Mouse (Mus musculus) stomach, embryonic 15.5 days (tissue): ENCODE data around the gene Pard3. TPM values are rescaled to one million over a fixed set of nuclear protein-coding genes. Genes with fewer than 3 reads are reported as not detected.

Source experiments
- ATAC-seq: fragments of 200-750 bp; cut with Nextera tagmentation; 2 replicates; pipeline ENCODE4 v1.8.0; 2017; ENCODE audit warnings: low read depth, moderate number of reproducible peaks, moderate TSS enrichment; ENCODE audit not compliant: insufficient read depth, low FRiP score
- H3K27ac ChIP-seq: fragments of 300-500 bp; sonication (generic); 2 replicates; pipeline ENCODE4 v1.5.1; 2015; ENCODE audit warnings: mild to moderate bottlenecking, inconsistent platforms
- H3K27me3 ChIP-seq: fragments of 300-500 bp; sonication (generic); replicated peaks from 2 replicates; pipeline ENCODE4 v1.6.1; 2015; ENCODE audit warnings: inconsistent platforms
- H3K36me3 ChIP-seq: fragments of 300-500 bp; sonication (generic); 2 replicates; pipeline ENCODE4 v1.6.1; 2015; ENCODE audit warnings: inconsistent platforms
- H3K4me1 ChIP-seq: fragments of 300-500 bp; sonication (generic); 2 replicates; pipeline ENCODE4 v1.6.1; 2015; ENCODE audit warnings: inconsistent platforms
- H3K4me2 ChIP-seq: fragments of 300-500 bp; sonication (generic); 2 replicates; pipeline ENCODE4 v1.6.1; 2015; ENCODE audit warnings: mild to moderate bottlenecking, inconsistent platforms
- H3K4me3 ChIP-seq: fragments of 300-500 bp; sonication (generic); replicated peaks from 2 replicates; pipeline ENCODE4 v1.5.1; 2015; ENCODE audit warnings: inconsistent platforms
- H3K9ac ChIP-seq: fragments of 300-500 bp; sonication (generic); 2 replicates; pipeline ENCODE4 v1.6.1; 2015; ENCODE audit warnings: inconsistent platforms
- H3K9me3 ChIP-seq: fragments of 300-500 bp; sonication (generic); 2 replicates; pipeline ENCODE4 v1.6.1; 2016; ENCODE audit warnings: inconsistent platforms
- WGBS: fragments of 180-500 bp; shearing (Covaris S2); methylation state at CpG from one replicate; pipeline ENCODE4 v1.1.7; 2015; 5-methylcytosine and 5-hydroxymethylcytosine counted together
- polyA plus RNA-seq: library from polyadenylated mRNA; unstranded; fragments of >200 nt; fragmentation: Nextera tagmentation; extraction: Ambion mirVana; gene quantifications from 2 replicates; pipeline ENCODE4 v1.2.1, GENCODE M21; 2015

The Pard3 gene
- polyA plus RNA-seq, 1 experiment from 2014 or later = 28.3 TPM

GRCm38 (mm10) chr8:127592648-127593574 lies 529.2 kb downstream of the Pard3 start:
- no peaks in the 10 kb centered on the region for H3K27me3 ChIP-seq
- no peak overlapping the region for H3K27ac ChIP-seq
- no peak overlapping the region for H3K4me2 ChIP-seq
- ATAC-seq = no peak
- H3K36me3 ChIP-seq = no peaks in the 10 kb centered on the region
- 54% methylated on average over 12 of the region's 12 CpGs for WGBS
- no peak overlapping the region for H3K9ac ChIP-seq
- H3K4me3 ChIP-seq = no peak overlapping the region
- H3K4me1 ChIP-seq = no peaks in the 10 kb centered on the region
- no peaks in the 10 kb centered on the region for H3K9me3 ChIP-seq

- Histone ChIP-seq H3K9me3 (no peaks in the 10 kb centered on the region), H3K27ac (no peak overlapping the region), H3K36me3 (no peaks in the 10 kb centered on the region), H3K27me3 (no peaks in the 10 kb centered on the region), H3K9ac (no peak overlapping the region), H3K4me1 (no peaks in the 10 kb centered on the region), H3K4me2 (no peak overlapping the region), H3K4me3 (no peak overlapping the region)
- ATAC-seq = no peak
- WGBS = 82% methylated on average over 2 of the region's 2 CpGs
These were observed 536.9 kb downstream of the Pard3 start for GRCm38 (mm10) chr8:127600641-127601040.

GRCm38 (mm10) chr8:127603062-127603461 lies 539.4 kb downstream of the Pard3 start:
- WGBS = 97% methylated on average over 15 of the region's 15 CpGs
- H3K9ac ChIP-seq = no peak overlapping the region
- H3K36me3 ChIP-seq = no peaks in the 10 kb centered on the region

GRCm38 (mm10) chr8:127608541-127609270 lies 545.0 kb downstream of the Pard3 start:
- Histone ChIP-seq H3K4me2 (no peak overlapping the region), H3K36me3 (no peaks in the 10 kb centered on the region), H3K4me1 (no peaks in the 10 kb centered on the region), H3K9ac (no peak overlapping the region), H3K27ac (no peak overlapping the region), H3K4me3 (no peak overlapping the region), H3K27me3 (no peaks in the 10 kb centered on the region), H3K9me3 (no peaks in the 10 kb centered on the region)
- WGBS = 59% methylated on average over 7 of the region's 7 CpGs
- no peak for ATAC-seq

More at GRCm38 (mm10) chr8:127603062-127603461, 539.4 kb downstream of the Pard3 start:
- ATAC-seq = no peak
- Histone ChIP-seq H3K4me1 (no peaks in the 10 kb centered on the region), H3K27ac (no peak overlapping the region), H3K4me2 (no peak overlapping the region), H3K9me3 (no peaks in the 10 kb centered on the region), H3K27me3 (no peaks in the 10 kb centered on the region), H3K4me3 (no peak overlapping the region)

- Histone ChIP-seq H3K4me2 (no peak overlapping the region), H3K9ac (no peak overlapping the region), H3K4me1 (no peaks in the 10 kb centered on the region), H3K4me3 (no peak overlapping the region), H3K27ac (no peak overlapping the region), H3K9me3 (no peaks in the 10 kb centered on the region), H3K36me3 (no peaks in the 10 kb centered on the region), H3K27me3 (no peaks in the 10 kb centered on the region)
- 81% methylated on average over 10 of the region's 10 CpGs for WGBS
- no peak for ATAC-seq
These were observed 545.6 kb downstream of the Pard3 start for GRCm38 (mm10) chr8:127609316-127609715.

- Histone ChIP-seq H3K27ac (no peak overlapping the region), H3K4me3 (no peak overlapping the region), H3K9me3 (no peaks in the 10 kb centered on the region), H3K9ac (no peak overlapping the region), H3K36me3 (no peaks in the 10 kb centered on the region), H3K4me1 (no peaks in the 10 kb centered on the region), H3K4me2 (no peak overlapping the region), H3K27me3 (no peaks in the 10 kb centered on the region)
- ATAC-seq = no peak
- 69% methylated on average over 4 of the region's 4 CpGs for WGBS
These were observed 550.5 kb downstream of the Pard3 start for GRCm38 (mm10) chr8:127614206-127614605.

- Histone ChIP-seq H3K9me3 (no peaks in the 10 kb centered on the region), H3K4me1 (no peaks in the 10 kb centered on the region), H3K4me3 (no peak overlapping the region), H3K36me3 (no peaks in the 10 kb centered on the region), H3K27me3 (no peaks in the 10 kb centered on the region), H3K9ac (no peak overlapping the region), H3K4me2 (no peak overlapping the region), H3K27ac (no peak overlapping the region)
- ATAC-seq = no peak
- WGBS = 85% methylated on average over 2 of the region's 2 CpGs
These were observed 553.0 kb downstream of the Pard3 start for GRCm38 (mm10) chr8:127616681-127617080.

- no peak for ATAC-seq
These were observed 558.4 kb downstream of the Pard3 start for GRCm38 (mm10) chr8:127622137-127622536.

GRCm38 (mm10) chr8:127638232-127639087 lies 574.8 kb downstream of the Pard3 start:
- Histone ChIP-seq H3K4me1 (no peaks in the 10 kb centered on the region), H3K27me3 (no peaks in the 10 kb centered on the region), H3K27ac (no peak overlapping the region), H3K4me3 (no peak overlapping the region), H3K9me3 (no peaks in the 10 kb centered on the region; the same call in 1 of the 2 replicates), H3K9ac (no peak overlapping the region), H3K36me3 (no peaks in the 10 kb centered on the region), H3K4me2 (no peak overlapping the region)
- no peak for ATAC-seq
- WGBS = 87% methylated on average over 9 of the region's 9 CpGs

More at GRCm38 (mm10) chr8:127622137-127622536, 558.4 kb downstream of the Pard3 start:
- H3K9ac ChIP-seq = no peak overlapping the region
- H3K4me3 ChIP-seq = no peak overlapping the region
- no peak overlapping the region for H3K4me2 ChIP-seq
- H3K27ac ChIP-seq = no peak overlapping the region
- no peaks in the 10 kb centered on the region for H3K4me1 ChIP-seq
- H3K27me3 ChIP-seq = no peaks in the 10 kb centered on the region
- no peaks in the 10 kb centered on the region for H3K9me3 ChIP-seq
- WGBS = 82% methylated on average over 3 of the region's 3 CpGs
- no peaks in the 10 kb centered on the region for H3K36me3 ChIP-seq

GRCm38 (mm10) chr8:127639088-127639453 lies 575.4 kb downstream of the Pard3 start:
- H3K36me3 ChIP-seq = no peaks in the 10 kb centered on the region
- no peak overlapping the region for H3K4me3 ChIP-seq
- H3K27me3 ChIP-seq = no peaks in the 10 kb centered on the region
- no peak overlapping the region for H3K27ac ChIP-seq
- H3K9me3 ChIP-seq = no peaks in the 10 kb centered on the region; the same call in 1 of the 2 replicates
- 91% methylated on average over 4 of the region's 4 CpGs for WGBS
- H3K9ac ChIP-seq = no peak overlapping the region
- ATAC-seq = no peak
- no peak overlapping the region for H3K4me2 ChIP-seq
- H3K4me1 ChIP-seq = no peaks in the 10 kb centered on the region

GRCm38 (mm10) chr8:127655559-127655958 lies 591.9 kb downstream of the Pard3 start:
- Histone ChIP-seq H3K36me3 (no peaks in the 10 kb centered on the region), H3K9ac (no peak overlapping the region), H3K4me2 (no peak overlapping the region), H3K4me3 (no peak overlapping the region), H3K9me3 (no peaks in the 10 kb centered on the region), H3K27me3 (no peaks in the 10 kb centered on the region), H3K4me1 (no peaks in the 10 kb centered on the region), H3K27ac (no peak overlapping the region)
- ATAC-seq = no peak
- WGBS = 93% methylated on average over 3 of the region's 3 CpGs
